Mouse (Mus musculus) frontal cortex, adult 2 months (tissue): ENCODE measurements around the gene Dhdh. TPM values are rescaled to one million over a fixed set of nuclear protein-coding genes. Genes with fewer than 3 reads are reported as not detected.

Source experiments
- DNase-seq, 2 experiments: peaks; one replicate each; pipeline ENCODE4 v3.0.0; 2022; ENCODE audit warnings: low spot score in 1 of 2; ENCODE audit errors: extremely low spot score in 1 of 2
- polyA plus RNA-seq: library from polyadenylated mRNA; depleted of rRNA; stranded (reverse); fragments of >200 nt; gene quantifications from 2 replicates; pipeline ENCODE4 v1.2.3, GENCODE M21; 2012

Dhdh gene
- polyA plus RNA-seq, 1 experiment: 8.8 TPM

DNA sequence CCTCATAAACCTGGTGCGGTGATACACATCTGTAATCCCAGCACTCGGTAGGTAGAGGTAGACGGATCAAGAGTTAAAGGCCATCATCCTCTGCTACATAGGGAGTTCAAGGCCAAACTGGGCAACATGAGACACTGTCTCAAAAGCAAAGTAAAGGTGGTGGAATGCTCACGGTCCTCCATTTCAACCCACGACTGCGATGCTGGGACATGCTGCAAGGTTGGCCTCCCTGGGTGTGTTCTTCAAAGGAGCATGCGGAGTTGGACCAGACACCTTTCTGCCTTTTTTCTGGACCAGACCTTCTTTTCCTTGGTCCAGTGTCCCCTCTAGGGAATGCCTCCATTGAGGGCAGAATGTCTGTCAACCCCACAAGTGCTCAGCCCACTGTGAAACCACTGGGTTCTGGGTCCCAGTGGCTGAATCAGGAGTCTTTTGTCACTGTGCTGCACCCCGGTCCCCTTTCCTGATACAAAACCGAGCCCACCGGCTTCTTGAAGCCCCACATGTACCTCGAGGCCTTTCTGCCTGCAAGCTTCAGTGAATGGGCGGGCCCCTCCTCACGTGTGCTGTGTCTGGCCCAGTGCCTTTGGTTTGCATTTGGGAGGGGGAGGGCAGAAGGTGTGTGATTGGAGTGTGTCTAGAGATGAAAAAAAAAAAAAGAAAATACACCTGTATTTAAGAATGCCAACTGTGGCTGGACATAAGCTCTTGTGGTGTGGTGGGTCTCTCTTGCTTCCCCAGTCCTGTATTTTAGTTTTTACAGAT is 32.5 kb downstream of the Dhdh start:
- DNase-seq: no peak

- no peak for DNase-seq
These were observed 33.6 kb downstream of the Dhdh start for GRCm38 (mm10) chr7:45454971-45455370.

DNA sequence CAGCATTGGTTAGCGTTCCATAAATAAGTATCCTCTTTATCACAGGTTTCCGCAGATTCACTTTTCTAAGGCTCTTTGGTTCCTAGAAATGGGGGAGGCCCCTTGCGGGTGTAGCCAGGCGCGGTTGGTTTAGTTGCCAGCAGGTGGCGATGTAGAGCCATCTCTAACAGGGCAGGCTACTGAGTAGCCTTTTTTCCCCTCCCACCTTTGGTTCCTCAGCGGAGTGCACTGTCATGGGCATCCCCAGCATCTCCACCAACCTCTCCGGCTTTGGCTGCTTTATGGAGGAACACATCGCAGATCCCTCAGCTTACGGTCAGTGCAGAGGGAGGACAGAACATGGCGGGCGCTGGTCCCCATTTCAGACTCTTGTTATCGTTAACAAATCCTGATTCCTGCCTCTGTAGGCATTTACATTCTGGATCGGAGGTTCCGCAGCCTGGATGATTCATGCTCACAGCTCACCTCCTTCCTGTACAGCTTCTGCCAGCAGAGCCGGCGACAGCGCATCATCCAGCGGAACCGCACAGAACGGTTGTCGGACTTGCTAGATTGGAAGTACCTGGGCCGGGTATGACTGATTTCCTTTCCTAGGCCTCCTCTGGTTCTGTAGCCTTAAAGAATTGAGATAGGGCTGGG is 37.1 kb downstream of the Dhdh start:
- DNase-seq: peak; percentile 81 to 96

DNA sequence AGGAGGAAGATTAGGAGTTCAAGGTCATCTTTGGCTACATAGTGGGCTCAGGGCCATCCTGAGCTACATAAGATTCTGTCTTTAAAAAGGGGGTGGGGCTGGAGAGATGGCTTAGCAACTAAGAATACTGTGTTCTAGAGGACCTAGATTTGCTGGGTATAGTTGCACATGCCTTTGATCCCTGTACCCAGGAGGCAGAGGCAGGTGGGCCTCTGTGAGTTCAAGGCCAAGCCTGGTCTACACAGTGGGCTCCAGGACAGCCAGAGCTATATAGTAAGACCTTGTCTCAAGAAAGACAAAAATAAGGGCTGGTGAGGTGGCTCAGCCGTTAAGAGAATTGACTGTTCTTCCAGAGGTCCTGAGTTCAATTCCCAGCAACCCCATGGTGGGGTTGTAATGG is 38.6 kb downstream of the Dhdh start:
- no peak for DNase-seq

- no peak for DNase-seq
These were observed 41.1 kb downstream of the Dhdh start for GRCm38 (mm10) chr7:45447325-45447990.

- no peak for DNase-seq
These were observed 42.0 kb downstream of the Dhdh start for GRCm38 (mm10) chr7:45446589-45446988.

- no peak for DNase-seq
These were observed 44.8 kb downstream of the Dhdh start for GRCm38 (mm10) chr7:45443526-45444420.

DNA sequence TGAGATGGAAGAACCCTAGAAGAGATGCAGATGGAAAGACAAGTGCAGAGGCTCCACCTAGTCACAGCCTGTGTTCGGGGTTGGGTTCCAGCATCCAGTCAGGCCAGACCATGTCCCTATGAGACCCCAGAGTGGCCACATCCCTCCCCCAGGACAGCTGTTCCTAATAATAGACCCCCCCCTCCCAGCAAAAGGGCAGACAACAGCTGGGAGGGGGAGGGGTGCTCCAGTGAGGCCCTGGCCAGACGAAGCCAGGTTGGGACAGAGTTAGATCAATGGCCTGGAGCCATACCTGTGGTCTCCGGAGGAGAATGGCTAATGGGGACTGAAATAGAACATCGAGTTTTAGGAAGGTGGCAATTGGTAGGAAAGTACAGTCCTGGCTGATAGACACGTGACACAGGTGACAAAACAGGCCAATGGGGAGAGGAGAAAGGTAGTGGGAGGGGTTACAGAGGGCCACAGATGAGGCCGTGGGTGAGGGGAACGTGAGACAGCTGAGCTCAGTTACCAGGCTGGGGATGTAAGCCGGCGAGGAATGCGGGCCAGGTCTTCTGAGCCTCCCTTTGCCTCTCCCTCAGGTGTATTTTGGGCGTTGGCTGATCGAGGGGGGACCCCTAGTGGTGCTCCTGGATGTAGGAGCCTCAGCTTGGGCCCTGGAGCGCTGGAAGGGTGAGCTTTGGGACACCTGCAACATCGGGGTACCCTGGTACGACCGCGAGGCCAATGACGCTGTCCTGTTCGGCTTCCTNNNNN is 50.9 kb downstream of the Dhdh start, which contains the start of gene Ruvbl2:
Gene Ruvbl2, minus strand, starts transcription at position 576 of the 756 bp plus-strand sequence.
- no peak for DNase-seq

- no peak for DNase-seq
These were observed 51.6 kb downstream of the Dhdh start for GRCm38 (mm10) chr7:45437046-45437445.

DNA sequence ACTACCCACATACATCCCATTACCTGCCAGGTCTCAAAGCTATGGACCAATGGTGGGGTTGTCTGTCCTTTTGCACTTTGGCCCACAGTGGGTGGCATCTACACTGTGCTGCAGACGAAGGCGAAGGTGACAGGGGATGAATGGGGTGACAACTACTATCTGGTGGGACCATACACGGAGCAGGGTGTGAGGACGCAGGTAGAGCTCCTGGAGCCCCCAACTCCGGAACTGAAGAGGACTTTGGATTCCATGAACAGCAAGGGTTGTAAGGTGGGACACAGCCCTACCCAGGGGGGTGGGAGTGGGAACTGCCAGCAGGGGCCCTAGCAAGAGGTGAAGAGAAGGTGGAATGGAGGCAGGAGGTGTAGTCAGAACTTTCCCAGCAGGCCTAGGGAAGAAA is 52.2 kb downstream of the Dhdh start:
- no peak for DNase-seq

- DNase-seq: peak in 1 of 2 experiments; percentile 22
These were observed 53.6 kb downstream of the Dhdh start for GRCm38 (mm10) chr7:45435038-45435437.

GRCm38 (mm10) chr7:45434203-45435015 is 54.2 kb downstream of the Dhdh start, which contains the start of gene Gys1:
Gene Gys1, plus strand, starts transcription at chr7:45434844.
- DNase-seq: peak; percentile 100

DNA sequence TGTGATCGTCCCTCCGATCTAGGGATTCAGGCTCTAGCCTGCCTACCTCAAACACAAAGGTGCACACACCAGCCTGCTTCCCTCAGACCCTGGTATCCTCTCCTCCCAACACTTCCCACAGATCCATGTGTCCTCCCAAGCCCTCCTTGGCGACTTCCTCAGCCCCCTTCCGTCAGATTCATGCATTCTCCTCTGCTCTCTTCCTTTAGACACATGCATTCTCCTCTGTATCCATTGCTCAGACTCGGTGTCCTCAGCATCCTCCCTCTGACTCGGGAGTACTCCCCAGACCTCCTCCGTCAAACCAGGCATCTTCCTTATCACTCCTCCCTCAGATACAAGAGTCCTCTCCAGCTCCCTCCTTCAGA is 54.8 kb downstream of the Dhdh start:
- DNase-seq: no peak

DNA sequence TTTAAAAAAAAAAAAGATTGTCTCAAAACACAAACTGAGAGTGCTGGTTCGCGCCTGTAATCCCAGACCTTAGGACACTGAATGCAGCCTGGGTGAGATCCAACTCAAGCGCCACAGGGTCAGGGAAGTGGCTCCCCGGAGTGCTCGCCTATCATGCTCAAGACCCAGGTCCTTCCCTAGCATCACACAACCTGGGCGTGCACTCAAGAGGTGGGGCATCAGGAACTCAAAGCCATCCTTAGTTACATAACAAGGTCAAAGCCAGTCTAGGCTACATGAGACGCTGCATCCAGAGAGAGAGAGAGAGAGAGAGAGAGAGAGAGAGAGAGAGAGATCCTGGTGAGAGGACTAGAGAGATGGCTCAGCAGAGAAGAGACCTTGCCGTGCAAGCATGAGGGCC is 62.0 kb downstream of the Dhdh start:
- no peak for DNase-seq

DNA sequence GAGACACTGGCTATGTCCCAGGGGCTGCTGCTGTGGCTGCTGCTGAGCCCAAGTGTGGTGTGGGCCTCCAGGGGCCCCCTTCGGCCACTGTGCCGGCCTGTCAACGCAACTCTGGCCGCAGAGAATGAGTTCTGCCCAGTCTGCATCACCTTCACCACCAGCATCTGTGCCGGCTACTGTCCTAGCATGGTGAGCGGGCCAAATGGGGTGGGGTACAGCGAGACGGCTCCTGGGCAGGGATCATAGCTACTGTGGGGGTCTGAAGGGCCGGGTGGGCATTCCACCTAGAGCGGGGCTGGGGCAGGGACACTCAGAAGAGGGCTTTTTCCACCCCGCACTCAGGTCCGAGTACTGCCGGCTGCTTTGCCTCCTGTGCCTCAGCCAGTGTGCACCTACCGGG is 67.4 kb downstream of the Dhdh start:
- DNase-seq: no peak
